Mouse (Mus musculus): ENCODE data around the gene Rfx7.
A peak's percentile ranks its signal among the peaks of the same experiment; 100 is the strongest.

The Rfx7 gene

GRCm38 (mm10) chr9:72531996-72532380 is at the start of gene Rfx7:
Gene Rfx7, plus strand, starts transcription at chr9:72532240.
- no peak for DNase-seq (ENCODE audit: low spot score)

GRCm38 (mm10) chr9:72488523-72488922 is 43.5 kb upstream of the Rfx7 start:
- DNase-seq (ENCODE audit: low spot score): no peak

DNA sequence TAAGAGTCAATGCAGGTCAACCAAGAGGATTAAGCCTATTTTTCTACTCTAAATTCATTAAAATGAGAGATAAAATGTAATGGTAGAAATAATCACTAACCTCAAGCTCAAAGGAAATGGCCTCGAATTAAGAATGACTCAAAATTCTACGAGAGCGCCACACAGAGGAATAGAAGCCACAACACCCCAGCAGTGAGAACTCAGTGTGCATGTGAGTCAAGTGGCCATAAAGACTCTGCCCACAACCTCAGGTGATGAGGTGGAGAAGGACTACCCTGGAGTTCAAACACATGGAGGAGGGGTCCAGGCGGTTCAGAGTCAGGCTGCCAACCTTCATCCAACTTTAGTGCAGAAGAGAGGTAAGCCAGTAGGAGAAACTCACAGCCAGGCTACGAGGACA is 42.9 kb upstream of the Rfx7 start:
- no peak for DNase-seq (ENCODE audit: low spot score)

GRCm38 (mm10) chr9:72491559-72492193 is 40.4 kb upstream of the Rfx7 start:
- peak; percentile 94 for DNase-seq (ENCODE audit: low spot score)

- DNase-seq (ENCODE audit: low spot score): no peak
Observed at GRCm38 (mm10) chr9:72492194-72492565, 39.9 kb upstream of the Rfx7 start, which contains the start of gene Tex9. Gene Tex9, minus strand, starts transcription at chr9:72492212.

DNA sequence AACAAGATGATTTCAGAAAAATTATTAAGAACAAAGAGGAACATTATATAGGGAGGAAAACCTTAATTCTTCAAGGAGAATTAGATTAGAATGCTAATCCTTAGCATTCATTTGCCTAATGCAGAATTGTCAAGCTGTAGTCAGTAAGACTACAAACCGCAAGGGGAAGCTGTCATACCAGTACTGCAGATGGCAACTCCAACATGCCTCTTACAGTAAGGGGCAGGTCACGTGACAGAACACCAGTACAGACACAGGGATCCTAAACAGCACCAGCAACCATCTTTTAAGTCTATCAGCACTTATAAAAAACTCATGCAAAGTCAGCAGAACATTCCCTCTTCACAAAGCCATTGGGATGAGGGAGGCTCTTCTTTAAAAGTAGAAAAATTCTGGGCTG is 38.6 kb upstream of the Rfx7 start:
- no peak for DNase-seq (ENCODE audit: low spot score)

- no peak for DNase-seq (ENCODE audit: low spot score)
Observed at GRCm38 (mm10) chr9:72493984-72494685, 37.9 kb upstream of the Rfx7 start.

GRCm38 (mm10) chr9:72496691-72497090 is 35.3 kb upstream of the Rfx7 start:
- no peak for DNase-seq (ENCODE audit: low spot score)

- no peak for DNase-seq (ENCODE audit: low spot score)
Observed at GRCm38 (mm10) chr9:72497171-72497570, 34.9 kb upstream of the Rfx7 start.

DNA sequence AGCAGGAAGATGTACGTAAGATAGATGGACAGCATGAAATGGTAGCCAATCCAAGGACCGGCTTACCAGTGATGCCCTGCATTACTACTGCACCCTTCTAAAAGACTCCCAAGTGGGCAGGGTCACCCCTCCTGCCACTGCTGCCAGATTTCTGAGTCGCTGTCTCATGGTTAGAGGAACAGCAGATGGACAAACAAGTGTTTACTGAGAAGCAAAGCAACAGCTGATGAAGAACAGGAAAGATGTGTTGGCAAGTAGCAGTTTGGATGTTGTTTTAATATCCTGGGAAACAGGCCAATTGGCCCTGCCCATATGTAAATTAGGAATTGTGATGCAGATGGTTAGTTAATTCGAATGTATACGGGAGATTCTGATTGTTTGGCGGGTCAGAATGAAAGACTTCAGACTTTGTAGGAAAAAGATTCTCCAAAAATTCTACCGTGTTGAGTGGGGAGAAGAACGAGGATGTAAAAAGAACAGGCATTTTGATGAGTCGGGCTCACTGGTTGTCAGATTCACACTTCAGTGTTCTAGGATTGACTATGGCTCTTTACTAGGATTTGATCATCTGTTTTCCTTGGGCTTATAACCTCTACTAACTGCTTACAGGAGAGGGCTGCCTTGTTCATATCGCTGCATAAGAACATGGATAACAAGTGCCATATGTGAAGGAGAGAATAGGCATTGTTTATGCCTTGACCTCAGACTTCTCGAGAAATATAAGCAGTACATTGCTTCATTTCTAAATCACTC is 19.6 kb upstream of the Rfx7 start:
- DNase-seq (ENCODE audit: low spot score): no peak

GRCm38 (mm10) chr9:72515366-72515765 is 16.7 kb upstream of the Rfx7 start:
- no peak for DNase-seq (ENCODE audit: low spot score)

- DNase-seq (ENCODE audit: low spot score): no peak
Observed at GRCm38 (mm10) chr9:72519246-72519645, 12.8 kb upstream of the Rfx7 start.

GRCm38 (mm10) chr9:72520849-72521248 is 11.2 kb upstream of the Rfx7 start:
- no peak for DNase-seq (ENCODE audit: low spot score)

- no peak for DNase-seq (ENCODE audit: low spot score)
Observed at GRCm38 (mm10) chr9:72526091-72526490, 5.9 kb upstream of the Rfx7 start.

DNA sequence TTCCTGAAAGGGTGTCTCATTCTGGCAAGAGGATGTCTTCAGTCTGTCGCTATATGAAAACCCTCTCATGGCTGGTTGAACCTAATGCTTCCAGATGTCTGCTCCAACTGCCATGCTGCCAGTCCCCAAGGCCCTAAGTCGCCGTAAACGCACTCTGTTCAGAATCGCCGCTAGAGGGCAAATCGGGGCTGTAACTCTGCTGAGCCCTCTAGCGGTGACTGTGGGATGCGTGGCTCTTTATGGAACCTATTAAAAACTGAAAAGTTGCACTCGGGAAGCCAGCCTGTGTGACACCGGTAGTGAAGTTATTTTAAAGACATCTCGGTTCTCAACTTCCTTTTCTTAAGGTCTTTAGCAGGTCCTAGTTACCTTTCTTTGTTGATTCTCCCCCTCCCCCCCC is 1.8 kb upstream of the Rfx7 start:
- peak; percentile 78 for DNase-seq (ENCODE audit: low spot score)

DNA sequence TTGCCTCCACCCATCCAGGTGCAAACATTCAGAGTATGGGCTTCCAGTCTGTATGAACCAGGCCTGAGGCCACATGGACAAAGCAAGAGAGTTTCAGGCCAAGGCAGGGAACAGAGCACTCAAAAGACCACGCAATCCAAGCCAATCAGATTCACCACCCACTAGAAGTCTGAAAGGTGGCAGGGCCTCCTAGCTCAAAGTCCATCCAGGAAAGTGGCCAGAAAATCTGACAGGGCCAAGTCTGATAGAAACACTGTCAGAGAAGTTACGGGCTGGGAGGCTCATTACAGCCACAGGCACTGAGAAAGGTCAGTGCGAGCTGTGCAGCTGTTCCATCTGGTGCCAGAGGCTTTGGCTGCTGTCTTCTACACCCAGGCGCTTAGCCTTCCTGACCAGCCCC is 1.2 kb upstream of the Rfx7 start:
- DNase-seq (ENCODE audit: low spot score): peak; percentile 27

GRCm38 (mm10) chr9:72531291-72531995 is 597 bp upstream of the Rfx7 start:
- peak; percentile 66 for DNase-seq (ENCODE audit: low spot score)

DNA sequence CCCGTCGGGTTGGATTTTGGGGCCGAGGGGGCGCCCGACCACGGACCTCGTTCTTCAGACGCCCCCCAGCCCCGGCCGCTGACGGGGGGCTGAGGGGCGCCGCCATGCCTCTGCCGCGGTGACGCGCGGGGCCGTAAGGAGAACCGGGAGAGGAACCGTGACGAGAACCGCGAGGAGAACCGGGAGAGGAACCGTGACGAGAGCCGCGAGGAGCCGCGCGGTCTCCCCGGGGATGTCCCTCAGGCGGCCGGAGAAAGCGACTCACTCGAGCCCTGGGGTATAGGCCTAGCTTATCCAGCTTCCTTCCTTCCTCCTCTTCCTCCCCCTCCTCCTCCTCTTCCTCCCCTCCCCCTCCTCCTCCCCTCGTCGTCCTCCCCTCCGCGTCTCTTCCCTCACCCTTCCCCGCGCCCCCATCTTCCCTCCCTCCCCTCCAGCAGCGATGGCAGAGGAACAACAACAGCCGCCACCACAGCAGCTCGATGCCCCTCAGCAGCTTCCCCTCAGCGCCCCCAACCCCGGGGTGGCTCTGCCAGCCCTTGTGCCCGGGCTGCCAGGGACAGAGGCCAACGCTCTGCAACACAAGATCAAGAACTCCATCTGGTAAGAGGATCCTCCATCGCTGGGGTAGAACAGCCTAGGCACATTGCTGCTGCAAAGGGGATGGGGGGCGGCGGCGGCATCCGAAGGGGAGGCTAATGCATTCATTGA is 495 bp downstream of the Rfx7 start:
- DNase-seq (ENCODE audit: low spot score): peak; percentile 45

GRCm38 (mm10) chr9:72533089-72533415 is 1.0 kb downstream of the Rfx7 start:
- DNase-seq (ENCODE audit: low spot score): no peak

DNA sequence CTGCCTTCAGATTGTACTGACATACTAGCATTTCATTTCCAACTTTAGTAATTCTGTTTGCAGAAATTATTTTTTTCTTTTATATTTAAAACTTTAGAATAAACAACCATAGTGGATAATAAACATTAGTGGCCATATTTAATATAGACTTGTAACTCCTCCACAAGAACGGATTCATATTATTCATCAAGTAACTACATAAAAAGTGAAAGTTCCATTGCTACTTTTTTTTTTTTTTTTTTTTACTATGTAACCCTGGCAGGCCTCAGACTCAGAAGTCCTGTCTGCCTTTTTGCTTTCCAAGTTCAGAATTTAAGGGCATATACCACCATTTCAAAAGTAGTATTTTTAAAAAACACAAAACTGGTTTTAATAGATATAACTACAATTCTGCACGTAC is 2.9 kb downstream of the Rfx7 start:
- no peak for DNase-seq (ENCODE audit: low spot score)

DNA sequence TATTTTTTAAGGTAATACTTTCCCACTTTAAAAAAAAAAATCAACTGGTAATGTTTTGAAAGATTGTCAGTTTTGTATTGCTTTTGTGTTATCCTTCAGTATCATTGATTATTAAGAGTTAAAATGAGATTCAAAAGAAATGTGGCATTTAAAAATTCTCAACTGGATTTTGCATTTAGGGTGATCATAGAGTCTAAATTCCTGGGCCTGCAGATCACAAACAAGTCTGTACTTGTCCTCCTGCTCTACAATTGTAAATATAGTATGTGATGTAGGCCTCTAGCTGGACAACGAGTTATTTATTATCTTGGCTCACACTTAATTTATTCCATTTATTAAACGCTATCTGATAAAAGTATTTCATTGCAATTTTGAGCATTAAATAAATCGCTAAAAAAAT is 3.4 kb downstream of the Rfx7 start:
- no peak for DNase-seq (ENCODE audit: low spot score)

DNA sequence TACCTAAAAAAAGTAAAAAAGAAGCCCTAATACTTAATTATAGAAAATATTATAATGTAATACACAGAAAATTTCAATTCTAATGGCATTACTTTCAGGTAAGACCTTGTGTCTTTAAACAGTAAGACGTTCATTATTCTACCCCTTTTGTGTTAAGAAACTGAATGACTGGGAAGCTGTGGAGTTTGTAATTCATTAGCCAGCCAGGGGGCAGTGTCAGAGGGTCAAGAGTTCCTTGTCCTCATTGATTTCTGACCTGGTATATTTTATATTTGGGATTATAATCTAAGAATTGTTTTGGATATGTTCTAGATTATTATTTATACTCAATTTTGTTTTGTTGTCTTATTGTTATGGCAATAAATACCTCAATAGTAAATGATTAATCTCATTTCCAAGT is 5.0 kb downstream of the Rfx7 start:
- DNase-seq (ENCODE audit: low spot score): no peak
